Mouse (Mus musculus) intestine, postnatal 0 days (tissue): ENCODE results near the gene Ndufb6. TPM values are rescaled to one million over a fixed set of nuclear protein-coding genes. Genes with fewer than 3 reads are reported as not detected.
A peak's percentile ranks its signal among the peaks of the same experiment; 100 is the strongest.

Source experiments
- ATAC-seq: fragments of 200-750 bp; cut with Nextera tagmentation; 2 replicates; pipeline ENCODE4 v1.8.0; 2017; ENCODE audit warnings: mild to moderate bottlenecking, moderate TSS enrichment, moderate library complexity
- H3K27ac ChIP-seq: fragments of 300-500 bp; sonication (generic); 2 replicates; pipeline ENCODE4 v1.5.1; 2014; ENCODE audit warnings: mild to moderate bottlenecking, low read depth, low read length, moderate library complexity
- H3K27me3 ChIP-seq: fragments of 300-500 bp; sonication (generic); replicated peaks from 2 replicates; pipeline ENCODE4 v1.6.1; 2014; ENCODE audit warnings: low read length, mixed read lengths; ENCODE audit not compliant: control insufficient read depth, insufficient read depth
- H3K36me3 ChIP-seq: fragments of 300-500 bp; sonication (generic); 2 replicates; pipeline ENCODE4 v1.6.1; 2014; ENCODE audit warnings: mild to moderate bottlenecking, moderate library complexity; ENCODE audit not compliant: control insufficient read depth, insufficient read depth
- H3K4me1 ChIP-seq: fragments of 300-500 bp; sonication (generic); replicated peaks from 2 replicates; pipeline ENCODE4 v1.6.1; 2014; ENCODE audit warnings: antibody characterized with exemption, low read length, mixed read lengths; ENCODE audit not compliant: control insufficient read depth, insufficient read depth
- H3K4me2 ChIP-seq: fragments of 300-500 bp; sonication (generic); replicated peaks from 2 replicates; pipeline ENCODE4 v1.6.1; 2014; ENCODE audit warnings: low read depth, mild to moderate bottlenecking, moderate library complexity
- H3K4me3 ChIP-seq: fragments of 300-500 bp; sonication (generic); 2 replicates; pipeline ENCODE4 v1.5.1; 2014; ENCODE audit warnings: low read depth, low read length
- H3K9ac ChIP-seq: fragments of 300-500 bp; sonication (generic); 2 replicates; pipeline ENCODE4 v1.6.1; 2014; ENCODE audit warnings: mild to moderate bottlenecking, low read depth, low read length
- H3K9me3 ChIP-seq: fragments of 300-500 bp; sonication (generic); 2 replicates; pipeline ENCODE4 v1.6.1; 2016; ENCODE audit warnings: mixed run types; ENCODE audit not compliant: control insufficient read depth
- CTCF ChIP-seq: sonication (generic); IDR thresholded peaks from 2 replicates; pipeline ENCODE4 v1.5.1; 2016; ENCODE audit warnings: low read depth, mild to moderate bottlenecking, control low read depth, antibody characterized with exemption, moderate library complexity
- WGBS: fragments of 180-500 bp; shearing (Covaris S2); extraction: QIAGEN DNeasy Blood & Tissue Kit; methylation state at CpG from one replicate; pipeline ENCODE4 v1.1.7; 2014; 5-methylcytosine and 5-hydroxymethylcytosine counted together
- polyA plus RNA-seq: library from polyadenylated mRNA; unstranded; fragments of >200 nt; fragmentation: Nextera tagmentation; extraction: Ambion mirVana; gene quantifications from 2 replicates; pipeline ENCODE4 v1.2.1, GENCODE M21; 2015

Ndufb6 gene
- polyA plus RNA-seq, 1 experiment from 2014 or later, result 403 TPM

DNA sequence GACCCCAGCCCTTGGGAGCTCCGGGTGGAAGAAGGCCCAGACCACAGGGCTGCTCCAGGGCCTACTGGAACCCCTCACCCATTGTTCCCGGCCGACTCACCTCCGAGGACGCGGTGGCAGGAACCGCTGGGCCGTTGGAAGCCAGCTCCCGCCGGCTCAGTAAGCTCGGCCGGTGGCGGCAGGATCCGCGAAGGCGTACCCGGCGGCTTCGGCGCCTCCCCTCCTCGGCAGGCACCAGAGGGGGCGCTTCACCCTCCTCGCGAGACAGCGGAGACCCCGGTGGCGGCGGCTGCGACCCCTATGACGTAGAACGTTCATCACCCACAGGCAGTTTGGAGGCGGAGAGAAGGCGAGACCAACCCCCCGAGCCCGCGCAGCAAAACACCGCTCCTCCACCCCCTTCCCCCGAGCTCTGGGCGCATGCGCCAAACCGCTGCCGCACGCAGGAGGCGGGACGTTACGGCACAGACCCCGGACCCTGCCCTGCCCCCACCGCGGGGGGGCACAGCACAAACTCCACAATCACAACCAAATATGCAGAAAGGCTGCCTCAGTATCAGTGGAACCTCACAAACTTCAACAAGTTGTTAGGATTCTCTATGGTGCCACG is 10.9 kb downstream of the Ndufb6 start:
- Histone ChIP-seq H3K9me3 (no peaks in the 10 kb centered on the region), H3K4me2 (peak overlapping the region; percentile 87), H3K4me1 (no peaks in the 10 kb centered on the region), H3K9ac (peak overlapping the region; percentile 65), H3K27me3 (no peaks in the 10 kb centered on the region), H3K36me3 (peaks cover 9% of the 10 kb centered on the region; the same call in 1 of the 2 replicates), H3K27ac (peak overlapping the region; percentile 99), H3K4me3 (peak overlapping the region; percentile 81)
- ATAC-seq, result peak; percentile 44
- WGBS, result under 1% methylated on average over 38 of the region's 50 CpGs
- peak; percentile 67 for TF ChIP-seq CTCF

DNA sequence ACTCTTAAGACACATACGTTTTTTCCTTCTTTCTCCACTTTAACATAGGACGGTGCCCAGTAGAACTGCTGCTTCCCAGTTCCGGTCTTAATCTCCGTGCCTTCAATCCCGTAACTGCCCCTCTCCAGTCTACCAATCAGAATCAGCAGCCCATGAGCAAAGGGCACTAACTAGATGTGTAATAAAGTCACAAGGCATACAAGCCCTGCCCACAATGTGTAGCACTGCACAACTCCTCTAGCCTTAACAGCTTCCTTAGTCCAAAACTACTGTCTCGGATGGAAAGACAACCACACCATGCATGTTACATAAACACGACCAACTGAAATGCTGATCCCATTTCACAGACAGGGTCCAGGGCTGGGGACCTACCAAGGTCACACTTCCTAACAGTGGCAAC is 11.5 kb downstream of the Ndufb6 start:
- no peaks in the 10 kb centered on the region for H3K4me1 ChIP-seq
- no peaks in the 10 kb centered on the region for H3K9me3 ChIP-seq
- ATAC-seq, result peak; percentile 75
- H3K4me2 ChIP-seq, result peak overlapping the region; percentile 87
- WGBS, result 27% methylated on average over 7 of the region's 7 CpGs
- H3K36me3 ChIP-seq, result peaks cover 10% of the 10 kb centered on the region
- peak overlapping the region; percentile 65 for H3K9ac ChIP-seq
- no peak for TF ChIP-seq CTCF
- peak overlapping the region; percentile 81 for H3K4me3 ChIP-seq
- H3K27ac ChIP-seq, result peak overlapping the region; percentile 99
- H3K27me3 ChIP-seq, result no peaks in the 10 kb centered on the region

DNA sequence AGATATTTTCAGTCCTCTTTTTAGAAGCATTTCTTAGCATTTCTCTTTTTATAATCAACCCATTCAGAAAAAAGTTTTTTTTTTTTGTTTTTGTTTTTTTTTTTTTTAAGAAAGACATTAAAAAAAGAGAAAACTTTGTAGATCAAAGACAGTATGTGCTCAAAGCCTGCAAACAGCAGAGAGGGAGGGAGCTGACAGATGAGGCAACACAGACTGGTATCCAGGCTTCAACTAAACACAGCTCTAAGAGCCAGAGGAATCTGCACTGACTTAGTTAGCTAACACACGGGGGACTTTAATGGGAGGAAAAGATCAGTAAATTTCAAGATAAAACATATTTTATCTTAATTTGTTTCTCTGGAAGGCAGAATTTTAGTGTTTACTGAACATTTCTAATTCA is 14.9 kb downstream of the Ndufb6 start:
- ATAC-seq, result no peak
- Histone ChIP-seq H3K9ac (no peak overlapping the region), H3K36me3 (peaks cover 41% of the 10 kb centered on the region), H3K27me3 (no peaks in the 10 kb centered on the region), H3K4me3 (no peak overlapping the region), H3K9me3 (no peaks in the 10 kb centered on the region), H3K4me1 (no peaks in the 10 kb centered on the region), H3K27ac (no peak overlapping the region), H3K4me2 (no peak overlapping the region)
- no peak for TF ChIP-seq CTCF
- 58% methylated on average over 1 of the region's 1 CpGs for WGBS

DNA sequence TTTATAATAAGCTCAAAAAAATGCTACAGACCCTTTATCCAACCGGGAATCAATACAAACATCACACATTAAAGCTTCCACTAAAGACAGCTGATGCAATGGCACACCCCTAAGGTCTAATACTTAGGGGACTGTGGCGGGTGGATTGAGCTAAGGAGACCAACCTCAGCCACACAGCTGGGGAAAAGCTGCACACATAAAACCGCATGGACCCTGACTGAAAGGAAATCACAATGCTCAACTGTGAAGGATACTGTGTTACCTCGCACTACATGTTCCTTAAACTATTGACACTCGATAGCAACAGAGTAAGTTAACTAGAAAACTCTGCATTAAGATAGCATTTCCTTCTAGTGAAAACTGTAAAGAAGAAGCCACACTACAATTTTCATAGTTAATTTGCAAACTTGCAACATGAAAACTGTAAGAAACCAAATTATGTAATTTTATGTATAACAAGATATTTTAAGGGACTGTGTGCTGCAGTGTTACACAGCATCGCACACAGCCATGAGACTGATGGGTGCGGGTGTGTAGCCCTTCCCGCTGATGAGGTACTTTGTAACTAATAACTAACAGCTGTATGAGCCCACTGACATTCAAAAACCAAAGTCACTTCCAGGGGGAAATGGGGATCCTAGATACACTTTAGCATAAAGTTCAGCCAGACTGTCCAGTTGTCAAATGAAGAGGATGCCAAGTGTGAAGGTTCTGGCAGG is 24.7 kb downstream of the Ndufb6 start:
- Histone ChIP-seq H3K27me3 (no peaks in the 10 kb centered on the region), H3K9ac (no peak overlapping the region), H3K4me2 (no peak overlapping the region), H3K4me3 (no peak overlapping the region), H3K36me3 (peaks cover 13% of the 10 kb centered on the region; the same call in 1 of the 2 replicates), H3K9me3 (no peaks in the 10 kb centered on the region), H3K27ac (no peak overlapping the region), H3K4me1 (no peaks in the 10 kb centered on the region)
- ATAC-seq, result no peak
- TF ChIP-seq CTCF, result no peak
- WGBS, result 83% methylated on average over 8 of the region's 8 CpGs

DNA sequence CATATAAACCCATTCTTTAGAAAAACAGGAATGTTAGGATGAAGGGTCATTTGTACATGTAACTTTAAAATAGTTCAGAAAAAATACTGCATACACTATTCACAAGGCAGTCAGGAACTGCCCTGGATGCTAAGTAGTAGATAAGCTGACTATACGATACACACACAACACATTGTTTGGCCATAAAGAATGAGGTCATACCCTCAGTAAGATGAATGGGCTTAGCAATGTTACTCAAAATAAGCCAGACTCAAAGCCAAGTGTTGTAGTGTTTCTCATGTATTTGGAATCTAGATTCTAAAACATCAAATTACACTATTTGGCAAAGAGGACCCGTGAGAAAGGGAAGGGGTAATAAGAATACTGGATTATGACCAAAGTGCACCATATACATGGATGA is 25.5 kb downstream of the Ndufb6 start:
- TF ChIP-seq CTCF, result no peak
- ATAC-seq, result no peak
- Histone ChIP-seq H3K4me3 (no peak overlapping the region), H3K27me3 (no peaks in the 10 kb centered on the region), H3K9me3 (no peaks in the 10 kb centered on the region), H3K9ac (no peak overlapping the region), H3K4me1 (no peaks in the 10 kb centered on the region), H3K27ac (no peak overlapping the region), H3K36me3 (peaks cover 6% of the 10 kb centered on the region; the same call in 1 of the 2 replicates), H3K4me2 (no peak overlapping the region)
- 46% methylated on average over 2 of the region's 2 CpGs for WGBS

DNA sequence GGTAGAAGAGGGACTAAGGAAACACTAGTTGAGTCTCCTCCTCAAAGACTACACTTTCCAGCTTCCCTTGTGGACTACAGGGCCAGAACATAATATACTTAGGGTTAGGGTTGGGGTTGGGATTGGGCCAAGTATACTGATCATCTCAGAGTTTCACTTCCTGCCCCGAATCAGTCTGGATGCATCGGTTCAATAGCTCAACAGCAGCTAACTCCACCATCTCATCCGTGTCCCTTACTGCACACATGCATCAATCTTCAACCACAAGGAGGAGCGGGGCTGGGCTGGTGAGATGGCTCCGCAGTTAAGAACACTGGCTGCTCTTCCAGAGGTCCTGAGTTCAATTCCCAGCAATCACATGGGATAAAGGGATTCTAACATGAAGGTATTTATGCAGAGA is 28.2 kb downstream of the Ndufb6 start:
- no peaks in the 10 kb centered on the region for H3K9me3 ChIP-seq
- no peak overlapping the region for H3K27ac ChIP-seq
- no peak for ATAC-seq
- H3K4me3 ChIP-seq, result no peak overlapping the region
- no peak overlapping the region for H3K9ac ChIP-seq
- H3K4me1 ChIP-seq, result no peaks in the 10 kb centered on the region
- no peak overlapping the region for H3K4me2 ChIP-seq
- TF ChIP-seq CTCF, result 0 out of 2 replicates have a peak, but pooled peaks have one; percentile 4
- WGBS, result 90% methylated on average over 5 of the region's 5 CpGs
- H3K27me3 ChIP-seq, result no peaks in the 10 kb centered on the region
- no peaks in the 10 kb centered on the region for H3K36me3 ChIP-seq
